Mouse (Mus musculus) heart, embryonic 11.5 days (tissue): ENCODE results near the gene Mrtfa. TPM values are rescaled to one million over a fixed set of nuclear protein-coding genes. Genes with fewer than 3 reads are reported as not detected.

Experiments
- ATAC-seq: fragments of 200-750 bp; cut with Nextera tagmentation; replicated peaks from 2 replicates; pipeline ENCODE4 v1.8.0; 2017; ENCODE audit warnings: moderate library complexity; ENCODE audit not compliant: insufficient number of reproducible peaks, low FRiP score, low TSS enrichment
- H3K27ac ChIP-seq: fragments of 300-500 bp; sonication (generic); 2 replicates; pipeline ENCODE4 v1.5.1; 2014; ENCODE audit warnings: mild to moderate bottlenecking, low read depth, low read length
- H3K27me3 ChIP-seq: fragments of 300-500 bp; sonication (generic); 2 replicates; pipeline ENCODE4 v1.6.1; 2014; ENCODE audit warnings: mild to moderate bottlenecking, low read length, mixed read lengths; ENCODE audit not compliant: control insufficient read depth, insufficient read depth
- H3K36me3 ChIP-seq: fragments of 300-500 bp; sonication (generic); 2 replicates; pipeline ENCODE4 v1.6.1; 2014; ENCODE audit warnings: mild to moderate bottlenecking, low read length, moderate library complexity, mixed read lengths; ENCODE audit not compliant: control insufficient read depth, insufficient read depth
- H3K4me1 ChIP-seq: fragments of 300-500 bp; sonication (generic); 2 replicates; pipeline ENCODE4 v1.6.1; 2014; ENCODE audit warnings: low read length; ENCODE audit not compliant: control insufficient read depth, insufficient read depth
- H3K4me2 ChIP-seq: fragments of 300-500 bp; sonication (generic); 2 replicates; pipeline ENCODE4 v1.6.1; 2014; ENCODE audit warnings: mild to moderate bottlenecking, moderate library complexity
- H3K4me3 ChIP-seq: fragments of 300-500 bp; sonication (generic); 2 replicates; pipeline ENCODE4 v1.5.1; 2014; ENCODE audit warnings: low read depth, low read length
- H3K9ac ChIP-seq: fragments of 300-500 bp; sonication (generic); 2 replicates; pipeline ENCODE4 v1.6.1; 2014; ENCODE audit warnings: mild to moderate bottlenecking, low read depth, low read length, moderate library complexity
- H3K9me3 ChIP-seq: fragments of 300-500 bp; sonication (generic); replicated peaks from 2 replicates; pipeline ENCODE4 v1.6.1; 2016; ENCODE audit warnings: low read length; ENCODE audit not compliant: control insufficient read depth
- WGBS: fragments of 180-500 bp; shearing (Covaris S2); extraction: QIAGEN DNeasy Blood & Tissue Kit; methylation state at CpG from one replicate; pipeline ENCODE4 v1.1.7; 2014; ENCODE audit not compliant: insufficient replicate concordance; 5-methylcytosine and 5-hydroxymethylcytosine counted together
- polyA plus RNA-seq: library from polyadenylated mRNA; unstranded; fragments of >200 nt; fragmentation: Nextera tagmentation; extraction: Ambion mirVana; gene quantifications from 2 replicates; pipeline ENCODE4 v1.2.1, GENCODE M21; 2014

Mrtfa gene
- polyA plus RNA-seq, 1 experiment from 2014 or later = 20.9 TPM

GRCm38 (mm10) chr15:81083826-81084225, 106.7 kb downstream of the Mrtfa start:
- Histone ChIP-seq H3K27ac (no peak overlapping the region), H3K4me3 (no peak overlapping the region), H3K9ac (no peak overlapping the region), H3K9me3 (no peaks in the 10 kb centered on the region), H3K27me3 (no peaks in the 10 kb centered on the region), H3K4me1 (peaks cover 7% of the 10 kb centered on the region), H3K36me3 (no peaks in the 10 kb centered on the region), H3K4me2 (no peak overlapping the region)
- no peak for ATAC-seq
- WGBS = 83% methylated on average over 9 of the region's 9 CpGs

GRCm38 (mm10) chr15:81083281-81083680, 107.3 kb downstream of the Mrtfa start:
- Histone ChIP-seq H3K27ac (no peak overlapping the region), H3K9me3 (no peaks in the 10 kb centered on the region), H3K4me2 (no peak overlapping the region), H3K36me3 (no peaks in the 10 kb centered on the region), H3K27me3 (no peaks in the 10 kb centered on the region), H3K9ac (no peak overlapping the region), H3K4me3 (no peak overlapping the region), H3K4me1 (peaks cover 7% of the 10 kb centered on the region)
- no peak for ATAC-seq
- 79% methylated on average over 4 of the region's 4 CpGs for WGBS

- H3K27ac ChIP-seq = no peak overlapping the region
- WGBS = 69% methylated on average over 4 of the region's 4 CpGs
- no peaks in the 10 kb centered on the region for H3K36me3 ChIP-seq
- ATAC-seq = no peak
- no peak overlapping the region for H3K9ac ChIP-seq
- H3K9me3 ChIP-seq = no peaks in the 10 kb centered on the region
- no peaks in the 10 kb centered on the region for H3K27me3 ChIP-seq
- H3K4me2 ChIP-seq = no peak overlapping the region
- H3K4me3 ChIP-seq = no peak overlapping the region
- H3K4me1 ChIP-seq = peaks cover under 1% of the 10 kb centered on the region
Observed at GRCm38 (mm10) chr15:81081216-81081615, 109.3 kb downstream of the Mrtfa start.

- Histone ChIP-seq H3K4me3 (no peak overlapping the region), H3K4me1 (no peaks in the 10 kb centered on the region), H3K27me3 (no peaks in the 10 kb centered on the region), H3K27ac (no peak overlapping the region), H3K4me2 (no peak overlapping the region), H3K9ac (no peak overlapping the region), H3K9me3 (no peaks in the 10 kb centered on the region), H3K36me3 (peaks cover 2% of the 10 kb centered on the region; the same call in 1 of the 2 replicates)
- 90% methylated on average over 9 of the region's 9 CpGs for WGBS
- ATAC-seq = no peak
Observed at GRCm38 (mm10) chr15:81080405-81080804, 110.2 kb downstream of the Mrtfa start.

GRCm38 (mm10) chr15:81079255-81079654, 111.3 kb downstream of the Mrtfa start:
- Histone ChIP-seq H3K27ac (no peak overlapping the region), H3K9ac (no peak overlapping the region), H3K4me3 (no peak overlapping the region), H3K9me3 (0 out of 2 replicates have a peak, but pooled peaks cover 3% of the 10 kb centered on the region), H3K36me3 (peaks cover 3% of the 10 kb centered on the region; the same call in 1 of the 2 replicates), H3K4me1 (no peaks in the 10 kb centered on the region), H3K27me3 (no peaks in the 10 kb centered on the region), H3K4me2 (no peak overlapping the region)
- WGBS = 73% methylated on average over 3 of the region's 3 CpGs
- no peak for ATAC-seq

GRCm38 (mm10) chr15:81077551-81077950, 113.0 kb downstream of the Mrtfa start:
- Histone ChIP-seq H3K9ac (no peak overlapping the region), H3K4me1 (no peaks in the 10 kb centered on the region), H3K27ac (no peak overlapping the region), H3K4me3 (no peak overlapping the region), H3K36me3 (peaks cover 3% of the 10 kb centered on the region; the same call in 1 of the 2 replicates), H3K4me2 (no peak overlapping the region), H3K27me3 (no peaks in the 10 kb centered on the region), H3K9me3 (0 out of 2 replicates have a peak, but pooled peaks cover 3% of the 10 kb centered on the region)
- no peak for ATAC-seq
- WGBS = 90% methylated on average over 4 of the region's 4 CpGs

GRCm38 (mm10) chr15:81074543-81074942, 116.0 kb downstream of the Mrtfa start:
- Histone ChIP-seq H3K9ac (no peak overlapping the region), H3K9me3 (0 out of 2 replicates have a peak, but pooled peaks cover 3% of the 10 kb centered on the region), H3K4me3 (no peak overlapping the region), H3K27me3 (peaks cover 7% of the 10 kb centered on the region; the same call in 1 of the 2 replicates), H3K4me1 (0 out of 2 replicates have a peak, but pooled peaks cover 4% of the 10 kb centered on the region), H3K36me3 (peaks cover 3% of the 10 kb centered on the region; the same call in 1 of the 2 replicates), H3K27ac (no peak overlapping the region), H3K4me2 (no peak overlapping the region)
- no peak for ATAC-seq
- WGBS = 74% methylated on average over 1 of the region's 1 CpGs

- H3K9ac ChIP-seq = no peak overlapping the region
- H3K4me3 ChIP-seq = no peak overlapping the region
- ATAC-seq = no peak
- 0 out of 2 replicates have a peak, but pooled peaks cover 4% of the 10 kb centered on the region for H3K4me1 ChIP-seq
- WGBS = 54% methylated on average over 2 of the region's 2 CpGs
- H3K27ac ChIP-seq = no peak overlapping the region
- peaks cover 7% of the 10 kb centered on the region; the same call in 1 of the 2 replicates for H3K27me3 ChIP-seq
- H3K36me3 ChIP-seq = peaks cover 3% of the 10 kb centered on the region; the same call in 1 of the 2 replicates
- 0 out of 2 replicates have a peak, but pooled peaks cover 3% of the 10 kb centered on the region for H3K9me3 ChIP-seq
- no peak overlapping the region for H3K4me2 ChIP-seq
Observed at GRCm38 (mm10) chr15:81073751-81074150, 116.8 kb downstream of the Mrtfa start.

- H3K36me3 ChIP-seq = peaks cover 3% of the 10 kb centered on the region; the same call in 1 of the 2 replicates
- H3K4me1 ChIP-seq = 0 out of 2 replicates have a peak, but pooled peaks cover 4% of the 10 kb centered on the region
- H3K4me3 ChIP-seq = no peak overlapping the region
- H3K9me3 ChIP-seq = 0 out of 2 replicates have a peak, but pooled peaks cover 3% of the 10 kb centered on the region
- no peak overlapping the region for H3K27ac ChIP-seq
- ATAC-seq = no peak
- H3K4me2 ChIP-seq = no peak overlapping the region
- peaks cover 7% of the 10 kb centered on the region; the same call in 1 of the 2 replicates for H3K27me3 ChIP-seq
- 65% methylated on average over 2 of the region's 2 CpGs for WGBS
- H3K9ac ChIP-seq = no peak overlapping the region
Observed at GRCm38 (mm10) chr15:81072748-81073147, 117.8 kb downstream of the Mrtfa start.
